Mouse (Mus musculus): ENCODE data around the gene Olfr465-ps1.

The Olfr465-ps1 gene

GRCm38 (mm10) chr13:65137789-65138188 is at the start of gene Olfr465-ps1:
Gene Olfr465-ps1 (plus strand): TSS chr13:65138089.
- no peak for DNase-seq (ENCODE audit: low spot score)

- no peak for DNase-seq (ENCODE audit: low spot score)
These were observed 42.0 kb upstream of the Olfr465-ps1 start for GRCm38 (mm10) chr13:65095923-65096322.

- DNase-seq (ENCODE audit: low spot score) = no peak
These were observed 40.9 kb upstream of the Olfr465-ps1 start for GRCm38 (mm10) chr13:65097018-65097417.

GRCm38 (mm10) chr13:65100678-65101077 is 37.2 kb upstream of the Olfr465-ps1 start:
- DNase-seq (ENCODE audit: low spot score) = no peak

- no peak for DNase-seq (ENCODE audit: low spot score)
These were observed 36.7 kb upstream of the Olfr465-ps1 start for GRCm38 (mm10) chr13:65101232-65101631.

GRCm38 (mm10) chr13:65111961-65112360 is 25.9 kb upstream of the Olfr465-ps1 start:
- DNase-seq (ENCODE audit: low spot score) = no peak

- peak; percentile 85 for DNase-seq (ENCODE audit: low spot score)
These were observed 25.3 kb upstream of the Olfr465-ps1 start, which contains the start of gene Mfsd14b for GRCm38 (mm10) chr13:65112459-65113110. Gene Mfsd14b (minus strand): TSS chr13:65112975.

- no peak for DNase-seq (ENCODE audit: low spot score)
These were observed 24.6 kb upstream of the Olfr465-ps1 start for GRCm38 (mm10) chr13:65113239-65113638.

- DNase-seq (ENCODE audit: low spot score) = no peak
These were observed 16.9 kb upstream of the Olfr465-ps1 start for GRCm38 (mm10) chr13:65120984-65121383.

GRCm38 (mm10) chr13:65122111-65122510 is 15.8 kb upstream of the Olfr465-ps1 start:
- DNase-seq (ENCODE audit: low spot score) = no peak

- no peak for DNase-seq (ENCODE audit: low spot score)
These were observed 10.6 kb upstream of the Olfr465-ps1 start for GRCm38 (mm10) chr13:65127063-65127847.

- DNase-seq (ENCODE audit: low spot score) = no peak
These were observed 12.1 kb downstream of the Olfr465-ps1 start, which contains the start of gene Olfr466 for GRCm38 (mm10) chr13:65149940-65150339. Gene Olfr466 (plus strand): TSS chr13:65150240.

- DNase-seq (ENCODE audit: low spot score) = no peak
These were observed 36.2 kb downstream of the Olfr465-ps1 start for GRCm38 (mm10) chr13:65174102-65174501.

- DNase-seq (ENCODE audit: low spot score) = no peak
These were observed 38.0 kb downstream of the Olfr465-ps1 start for GRCm38 (mm10) chr13:65175734-65176471.

- DNase-seq (ENCODE audit: low spot score) = no peak
These were observed 38.7 kb downstream of the Olfr465-ps1 start for GRCm38 (mm10) chr13:65176472-65177091.
